Mouse (Mus musculus) G1E (cell line): Measurements from ENCODE around the gene Arpc5l. TPM values are rescaled to one million over a fixed set of nuclear protein-coding genes. Genes with fewer than 3 reads are reported as not detected.

Source experiments
- ATAC-seq: 2 replicates; pipeline ENCODE4 v1.8.0; 2016; ENCODE audit warnings: mild to moderate bottlenecking; ENCODE audit not compliant: insufficient number of reproducible peaks, poor library complexity, low FRiP score, severe bottlenecking; ENCODE audit errors: extremely low read depth
- DNase-seq: peaks from one replicate; pipeline ENCODE4 v3.0.0; 2012; ENCODE audit warnings: low spot score
- H3K27me3 ChIP-seq: 2 replicates; pipeline ENCODE4 v1.6.1; 2012; ENCODE audit warnings: mild to moderate bottlenecking, low read length, inconsistent platforms; ENCODE audit not compliant: insufficient read depth
- H3K36me3 ChIP-seq: replicated peaks from 2 replicates; pipeline ENCODE3; 2012; ENCODE audit warnings: mild to moderate bottlenecking, inconsistent platforms
- H3K4me1 ChIP-seq: 2 replicates; pipeline ENCODE4 v1.6.1; 2012; ENCODE audit warnings: low read depth, low read length, inconsistent platforms, mixed read lengths; ENCODE audit not compliant: insufficient read depth
- H3K4me3 ChIP-seq: 2 replicates; pipeline ENCODE4 v1.5.1; 2012; ENCODE audit warnings: low read depth, mild to moderate bottlenecking, inconsistent platforms, low read length, moderate library complexity, mixed read lengths
- H3K9me3 ChIP-seq: replicated peaks from 2 replicates; pipeline ENCODE4 v1.6.1; 2012; ENCODE audit warnings: inconsistent platforms
- CTCF ChIP-seq: IDR thresholded peaks from 2 replicates; pipeline ENCODE4 v1.5.1; 2012; ENCODE audit warnings: low read depth, low read length, inconsistent platforms, mixed read lengths
- GATA1 ChIP-seq: IDR thresholded peaks from 2 replicates; pipeline ENCODE4 v1.6.1; 2012; ENCODE audit warnings: borderline replicate concordance, low read length, inconsistent platforms, mixed read lengths
- GATA2 ChIP-seq: IDR thresholded peaks from 2 replicates; pipeline ENCODE4 v1.6.1; 2012; ENCODE audit warnings: low read depth, low read length, inconsistent platforms, borderline replicate concordance
- POLR2AphosphoS5 ChIP-seq: IDR thresholded peaks from 2 replicates; pipeline ENCODE4 v1.6.1; 2012; ENCODE audit warnings: low read depth, low read length, inconsistent platforms; ENCODE audit not compliant: insufficient replicate concordance
- TAL1 ChIP-seq: conservative IDR thresholded peaks from 2 replicates; pipeline ENCODE4 v1.6.1; 2012; ENCODE audit warnings: low read depth, low read length, inconsistent platforms, mixed read lengths
- polyA plus RNA-seq: library from polyadenylated mRNA; stranded (reverse); fragments of >175 nt; gene quantifications from 2 replicates; pipeline ENCODE4 v1.2.3, GENCODE M21; 2012
- total RNA-seq, 2 experiments: library from RNA; stranded (forward) in 1 of 2; stranded (reverse) in 1 of 2; fragments of 200-1000 nt in 1 of 2; fragments of >200 nt in 1 of 2; fragmentation: Nextera tagmentation in 1 of 2; gene quantifications; 2 replicates each; pipeline ENCODE4 v1.2.3; 2014 to 2017

The Arpc5l gene
- total RNA-seq (2014; fragmentation: Nextera tagmentation) (33.3 and 34.3 TPM in 2 replicates), total RNA-seq (2017) (62.4 and 71.6 TPM in 2 replicates), polyA plus RNA-seq (59.8 and 85.1 TPM in 2 replicates)

DNA sequence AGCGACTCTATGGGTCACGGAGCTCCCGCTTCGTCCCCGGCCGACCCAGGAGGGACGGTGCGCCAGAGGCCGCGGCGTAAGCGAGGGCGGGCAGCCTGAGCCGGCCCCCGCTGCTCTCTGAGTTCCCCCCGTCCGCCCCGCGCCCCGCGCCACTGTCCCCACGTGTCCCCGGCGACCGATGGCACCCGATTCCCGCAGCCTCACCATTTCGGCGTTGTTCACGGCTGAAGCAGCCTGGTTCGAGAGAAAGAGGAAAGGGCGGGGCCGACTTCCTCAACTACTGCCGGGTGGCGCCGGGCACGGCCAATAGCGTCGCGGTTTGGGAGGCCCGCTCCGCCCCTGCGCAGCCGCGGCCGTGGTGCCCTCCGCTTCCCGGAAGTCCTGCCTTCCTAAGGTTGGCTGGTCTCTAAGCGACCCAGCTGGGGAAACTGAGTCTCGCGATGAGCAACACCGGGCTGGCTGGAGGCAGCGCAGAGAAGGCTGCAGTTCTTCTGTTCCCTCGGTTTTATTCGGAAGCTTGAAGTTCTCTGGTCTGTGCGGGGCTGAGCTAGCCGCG, at the start of gene Arpc5l:
Gene Arpc5l, plus strand, starts transcription at position 469 of the 556 bp plus-strand sequence.
- Histone ChIP-seq H3K4me1 (peaks cover 67% of the 10 kb centered on the region), H3K27me3 (no peaks in the 10 kb centered on the region), H3K4me3 (peak within 1 kb of the TSS; percentile 92), H3K9me3 (no peaks in the 10 kb centered on the region), H3K36me3 (peaks cover 54% of the 10 kb centered on the region)
- TF ChIP-seq CTCF (no peak), POLR2AphosphoS5 (no peak), GATA2 (no peak)
- peak; percentile 97 for DNase-seq
- peak; percentile 70 for ATAC-seq

DNA sequence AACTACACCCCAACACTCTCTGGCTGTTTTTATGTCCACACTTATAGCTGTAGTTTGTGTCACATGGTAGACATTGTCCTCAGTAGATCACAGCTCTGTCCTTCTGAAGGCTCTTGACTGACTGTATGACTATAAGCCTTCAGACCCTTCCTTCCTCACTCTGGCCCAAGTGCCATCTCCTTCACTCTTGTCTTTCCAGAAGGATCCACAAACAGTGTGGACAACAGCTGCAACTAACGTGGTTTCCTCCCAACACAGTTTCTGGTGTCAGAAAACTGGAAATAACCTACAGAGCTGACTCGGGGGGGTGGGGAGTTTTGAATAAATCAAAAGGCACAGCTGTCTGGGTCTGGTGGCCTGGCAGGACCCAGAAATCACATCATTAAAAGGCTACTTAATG, 49.1 kb upstream of the Arpc5l start:
- H3K27me3 ChIP-seq = peaks cover 28% of the 10 kb centered on the region
- ATAC-seq (no peak), DNase-seq (no peak)
- H3K9me3 ChIP-seq = no peaks in the 10 kb centered on the region
- H3K4me3 ChIP-seq = no peak overlapping the region
- H3K36me3 ChIP-seq = no peaks in the 10 kb centered on the region
- TF ChIP-seq TAL1 (no peak), GATA1 (no peak), GATA2 (no peak), CTCF (no peak), POLR2AphosphoS5 (no peak)
- no peaks in the 10 kb centered on the region for H3K4me1 ChIP-seq

DNA sequence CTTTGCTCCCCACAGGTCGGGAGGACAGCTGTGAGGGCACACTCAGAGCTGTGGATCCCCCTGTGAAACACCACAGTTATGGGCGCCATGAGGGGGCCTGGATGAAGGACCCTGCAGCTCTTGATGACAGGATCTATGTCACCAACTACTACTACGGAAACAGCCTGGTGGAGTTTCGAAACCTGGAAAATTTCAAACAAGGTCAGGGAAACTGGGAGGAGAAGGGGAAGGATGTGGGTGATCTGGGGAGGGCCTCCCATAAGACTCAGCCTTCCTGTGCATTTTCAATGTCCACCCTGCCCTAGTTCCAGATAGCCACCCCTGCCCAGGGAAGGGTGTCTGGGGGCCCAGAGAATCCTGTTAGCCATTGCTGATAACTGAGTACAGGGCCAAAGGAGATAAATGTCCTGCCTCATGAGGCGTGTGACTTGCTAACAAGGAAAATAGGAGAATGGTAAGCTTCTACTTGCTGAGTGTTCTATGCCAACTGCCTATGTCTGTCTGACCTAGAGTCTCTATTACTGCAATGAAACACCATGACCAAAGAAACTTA, 47.4 kb upstream of the Arpc5l start:
- H3K4me1 ChIP-seq = no peaks in the 10 kb centered on the region
- H3K27me3 ChIP-seq = peaks cover 25% of the 10 kb centered on the region
- DNase-seq (no peak), ATAC-seq (no peak)
- H3K36me3 ChIP-seq = no peaks in the 10 kb centered on the region
- TF ChIP-seq GATA1 (no peak), GATA2 (no peak), CTCF (no peak), POLR2AphosphoS5 (no peak), TAL1 (no peak)
- no peak overlapping the region for H3K4me3 ChIP-seq
- no peaks in the 10 kb centered on the region for H3K9me3 ChIP-seq

DNA sequence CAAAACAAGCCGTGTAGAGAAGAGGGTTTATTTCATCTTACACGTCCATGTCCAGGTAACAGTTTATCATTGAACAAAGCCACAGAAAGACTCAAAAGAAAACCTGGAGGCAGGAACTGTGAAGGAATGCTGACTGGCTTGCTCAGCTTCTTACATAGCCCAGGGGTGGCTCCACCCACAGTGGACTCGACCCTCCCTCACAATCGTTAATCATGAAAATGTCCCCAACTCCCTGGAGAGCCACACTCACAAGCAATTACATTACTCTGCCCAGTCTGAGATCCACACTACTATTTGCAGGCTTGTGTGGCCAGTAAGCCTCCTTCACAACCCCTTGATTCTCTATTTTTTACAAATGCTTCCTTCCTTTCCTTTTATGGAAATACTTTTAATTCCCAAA, 41.0 kb upstream of the Arpc5l start:
- ATAC-seq (no peak), DNase-seq (no peak)
- Histone ChIP-seq H3K4me1 (no peaks in the 10 kb centered on the region), H3K27me3 (peaks cover 26% of the 10 kb centered on the region), H3K9me3 (no peaks in the 10 kb centered on the region), H3K4me3 (no peak overlapping the region), H3K36me3 (no peaks in the 10 kb centered on the region)
- TF ChIP-seq POLR2AphosphoS5 = no peak
- TF ChIP-seq GATA2 = no peak
- no peak for TF ChIP-seq TAL1

DNA sequence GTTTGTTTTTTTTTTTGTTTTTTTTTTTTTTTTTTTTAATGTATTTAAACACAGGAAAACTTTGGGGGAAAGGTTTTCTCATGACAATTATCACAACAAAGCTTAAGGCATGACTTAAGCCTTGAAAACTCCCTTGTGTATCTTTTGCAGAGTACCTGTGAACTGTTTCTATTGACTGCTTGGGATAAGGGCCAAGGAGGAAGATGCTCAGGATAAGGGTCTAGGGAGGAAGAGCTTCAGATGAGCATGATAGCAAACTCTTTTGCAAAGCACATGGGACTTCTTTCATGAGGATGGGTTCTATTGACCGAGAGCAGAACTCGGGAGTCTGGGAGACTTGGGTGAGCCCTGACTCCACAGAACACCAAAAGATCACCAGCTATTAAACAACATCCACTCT, 35.5 kb upstream of the Arpc5l start:
- Histone ChIP-seq H3K36me3 (no peaks in the 10 kb centered on the region), H3K4me1 (peaks cover 7% of the 10 kb centered on the region; the same call in 1 of the 2 replicates), H3K27me3 (peaks cover 23% of the 10 kb centered on the region), H3K4me3 (no peak overlapping the region), H3K9me3 (no peaks in the 10 kb centered on the region)
- DNase-seq (no peak), ATAC-seq (no peak)
- TF ChIP-seq GATA2 (no peak), GATA1 (no peak), CTCF (no peak), POLR2AphosphoS5 (no peak), TAL1 (no peak)

DNA sequence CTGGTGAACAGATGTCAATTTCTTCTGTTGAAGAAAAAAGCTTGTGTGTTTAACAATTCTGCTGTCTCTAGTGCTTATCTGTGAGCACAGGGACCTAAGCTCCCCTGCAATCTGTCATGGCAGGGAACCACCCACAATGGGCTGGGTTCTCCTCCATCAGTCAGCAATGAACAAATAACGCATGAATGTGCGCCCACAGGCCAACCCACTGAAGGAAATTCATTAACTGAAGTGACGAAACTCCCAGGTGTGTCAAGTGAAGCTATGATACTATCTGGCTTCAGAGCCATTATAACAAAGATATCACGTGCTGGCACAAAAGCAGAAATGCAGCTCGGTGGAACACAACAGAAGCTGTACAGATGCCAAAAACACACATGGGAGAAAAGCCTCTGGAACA, 35.1 kb upstream of the Arpc5l start:
- H3K4me3 ChIP-seq = no peak overlapping the region
- peaks cover 7% of the 10 kb centered on the region; the same call in 1 of the 2 replicates for H3K4me1 ChIP-seq
- H3K27me3 ChIP-seq = peaks cover 20% of the 10 kb centered on the region
- no peak for TF ChIP-seq GATA2
- TF ChIP-seq TAL1 = no peak
- TF ChIP-seq CTCF = no peak
- no peak for TF ChIP-seq POLR2AphosphoS5
- TF ChIP-seq GATA1 = no peak
- H3K36me3 ChIP-seq = no peaks in the 10 kb centered on the region
- ATAC-seq = 0 out of 2 replicates have a peak, but pooled peaks have one; percentile 8
- H3K9me3 ChIP-seq = no peaks in the 10 kb centered on the region
- DNase-seq = no peak
